Mouse (Mus musculus) cerebellum, adult 11-12 months (tissue): ENCODE measurements around the gene Zswim8.

ENCODE experiments used
- DNase-seq: peaks from one replicate; pipeline ENCODE4 v3.0.0; 2022

Zswim8 gene

GRCm38 (mm10) chr14:20733041-20733951 lies 25.9 kb downstream of the Zswim8 start:
- DNase-seq, result no peak

GRCm38 (mm10) chr14:20733952-20734774 lies 26.8 kb downstream of the Zswim8 start, which contains the start of gene Ndst2:
Gene Ndst2, minus strand, starts transcription at chr14:20734562.
- peak; percentile 89 for DNase-seq

GRCm38 (mm10) chr14:20735052-20735451 lies 27.7 kb downstream of the Zswim8 start:
- DNase-seq, result no peak

- DNase-seq, result no peak
Measured at GRCm38 (mm10) chr14:20735892-20736390, 28.6 kb downstream of the Zswim8 start.

- peak; percentile 67 for DNase-seq
Measured at GRCm38 (mm10) chr14:20737306-20737705, 30.0 kb downstream of the Zswim8 start.

- no peak for DNase-seq
Measured at GRCm38 (mm10) chr14:20738511-20738910, 31.2 kb downstream of the Zswim8 start.

- DNase-seq, result no peak
Measured at GRCm38 (mm10) chr14:20741301-20741700, 33.9 kb downstream of the Zswim8 start.

- no peak for DNase-seq
Measured at GRCm38 (mm10) chr14:20743614-20744013, 36.3 kb downstream of the Zswim8 start.

GRCm38 (mm10) chr14:20746935-20747334 lies 39.6 kb downstream of the Zswim8 start:
- DNase-seq, result no peak

- no peak for DNase-seq
Measured at GRCm38 (mm10) chr14:20748388-20748787, 41.0 kb downstream of the Zswim8 start.

- no peak for DNase-seq
Measured at GRCm38 (mm10) chr14:20749494-20750051, 42.2 kb downstream of the Zswim8 start.

GRCm38 (mm10) chr14:20750503-20750902 lies 43.2 kb downstream of the Zswim8 start:
- no peak for DNase-seq

- no peak for DNase-seq
Measured at GRCm38 (mm10) chr14:20753792-20754191, 46.4 kb downstream of the Zswim8 start.

- DNase-seq, result peak; percentile 94
Measured at GRCm38 (mm10) chr14:20757370-20757907, 50.1 kb downstream of the Zswim8 start.

GRCm38 (mm10) chr14:20758768-20759435 lies 51.5 kb downstream of the Zswim8 start:
- no peak for DNase-seq

- no peak for DNase-seq
Measured at GRCm38 (mm10) chr14:20764942-20765341, 57.6 kb downstream of the Zswim8 start.

- DNase-seq, result peak; percentile 76
Measured at GRCm38 (mm10) chr14:20765642-20766258, 58.4 kb downstream of the Zswim8 start.

GRCm38 (mm10) chr14:20767936-20768335 lies 60.6 kb downstream of the Zswim8 start:
- DNase-seq, result no peak

- no peak for DNase-seq
Measured at GRCm38 (mm10) chr14:20768581-20768980, 61.2 kb downstream of the Zswim8 start.

GRCm38 (mm10) chr14:20771941-20772340 lies 64.6 kb downstream of the Zswim8 start:
- no peak for DNase-seq

- no peak for DNase-seq
Measured at GRCm38 (mm10) chr14:20772808-20773207, 65.5 kb downstream of the Zswim8 start.
